Mouse (Mus musculus) layer of hippocampus, adult 9-10 months (tissue): ENCODE measurements around the gene Mapt.
"Not testable (repeated sequence)": the region's sequence is repeated elsewhere in the genome, so short reads cannot be mapped to it uniquely, and the experiment has no call there.

Experiments used
- DNase-seq: peaks from one replicate; pipeline ENCODE4 v3.0.0; 2022; ENCODE audit warnings: low spot score

The Mapt gene

DNA sequence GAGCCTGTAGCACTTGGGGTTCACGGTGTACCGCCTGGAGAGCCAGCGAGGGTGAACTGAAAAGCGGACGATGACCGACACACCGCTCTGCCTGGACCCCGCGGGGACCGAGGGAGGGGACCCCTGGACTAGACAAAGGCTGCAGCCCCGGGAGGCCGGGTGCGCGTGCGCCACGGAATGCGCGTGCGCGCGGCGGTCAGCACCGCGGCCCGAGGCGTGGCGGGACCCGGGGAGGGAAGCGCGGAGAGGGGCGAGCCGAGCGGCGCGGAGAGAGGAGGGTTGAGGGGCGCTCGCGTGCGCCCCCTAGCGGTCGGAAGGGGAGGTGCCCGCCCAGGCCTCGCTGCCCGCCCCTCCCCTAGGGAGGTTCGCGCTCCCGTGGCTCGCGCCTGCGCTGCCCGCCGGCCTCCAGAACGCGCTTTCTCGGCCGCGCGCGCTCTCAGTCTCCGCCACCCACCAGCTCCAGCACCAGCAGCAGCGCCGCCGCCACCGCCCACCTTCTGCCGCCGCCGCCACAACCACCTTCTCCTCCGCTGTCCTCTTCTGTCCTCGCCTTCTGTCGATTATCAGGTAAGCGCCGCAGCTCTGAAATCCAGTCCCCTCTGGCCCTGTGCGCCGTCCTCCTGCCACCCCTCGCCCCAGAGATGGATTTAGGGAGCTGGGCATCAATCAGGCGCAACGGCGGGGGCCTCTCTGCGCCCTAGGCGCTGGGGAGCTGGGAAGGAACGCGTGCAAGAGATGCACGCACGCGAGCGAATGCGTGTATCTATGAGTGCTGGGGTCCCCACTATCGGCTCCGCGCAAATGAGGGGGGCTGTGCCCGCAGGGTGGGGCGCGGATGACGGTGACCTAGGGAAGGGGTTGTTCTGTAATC lies at the start of gene Mapt:
TSS of gene Mapt (plus strand) at position 350 of the 871 bp plus-strand sequence.
- peak; percentile 82 for DNase-seq

DNA sequence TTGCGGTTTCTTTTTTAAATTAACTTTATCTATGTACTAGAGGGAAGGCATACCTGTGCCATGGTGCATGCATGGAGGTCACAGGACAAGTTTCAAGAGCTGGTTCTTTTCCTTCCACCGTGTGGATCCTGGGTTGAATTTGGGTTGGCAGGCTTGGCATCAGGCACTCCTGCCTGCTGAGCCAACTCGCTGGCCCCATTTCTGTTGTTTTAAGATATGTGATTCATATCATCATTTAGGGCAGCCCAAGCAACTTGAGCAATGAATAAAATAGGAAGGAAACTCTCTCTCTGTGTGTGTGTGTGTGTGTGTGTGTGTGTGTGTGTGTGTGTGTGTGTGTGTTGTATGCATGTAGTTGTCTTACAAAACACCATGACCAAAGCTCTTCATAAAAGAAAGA lies 49.0 kb upstream of the Mapt start:
- no peak for DNase-seq

DNA sequence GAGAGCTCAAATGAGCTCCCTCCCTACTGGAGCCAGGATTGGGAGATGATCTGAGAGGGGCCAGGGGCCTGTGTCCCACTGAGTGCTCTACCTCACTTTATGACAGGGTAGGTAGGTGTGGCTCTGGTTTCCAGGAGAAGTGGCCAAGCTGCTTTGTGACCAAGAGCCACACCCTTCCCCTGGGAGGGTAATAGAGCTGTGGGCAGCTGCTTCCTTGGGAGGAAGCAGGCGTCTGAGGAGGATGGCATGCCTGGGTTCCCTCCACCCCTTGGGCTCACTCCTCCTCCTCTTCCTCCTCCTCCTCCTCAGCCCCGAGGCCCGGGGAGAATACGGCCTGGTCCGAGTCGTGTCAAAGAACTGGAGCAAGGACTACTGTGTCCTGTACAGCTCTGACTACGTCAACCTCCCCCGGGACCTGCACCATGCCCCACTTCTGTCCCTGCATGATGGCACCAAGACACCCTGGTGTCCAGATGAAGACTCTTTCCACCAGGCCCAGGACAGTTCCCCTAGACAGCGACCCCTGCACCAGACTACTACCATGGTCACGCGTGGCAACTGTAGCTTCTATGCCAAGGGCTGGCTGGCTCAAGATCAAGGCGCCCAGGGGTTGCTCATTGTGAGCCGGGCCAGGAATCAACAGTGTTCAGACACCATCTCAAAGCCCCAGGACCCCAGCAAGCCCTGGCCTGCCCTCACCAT lies 44.9 kb upstream of the Mapt start, which contains the start of gene Sppl2c:
TSS of gene Sppl2c (plus strand) at position 193 of the 702 bp plus-strand sequence.
- DNase-seq: no peak

DNA sequence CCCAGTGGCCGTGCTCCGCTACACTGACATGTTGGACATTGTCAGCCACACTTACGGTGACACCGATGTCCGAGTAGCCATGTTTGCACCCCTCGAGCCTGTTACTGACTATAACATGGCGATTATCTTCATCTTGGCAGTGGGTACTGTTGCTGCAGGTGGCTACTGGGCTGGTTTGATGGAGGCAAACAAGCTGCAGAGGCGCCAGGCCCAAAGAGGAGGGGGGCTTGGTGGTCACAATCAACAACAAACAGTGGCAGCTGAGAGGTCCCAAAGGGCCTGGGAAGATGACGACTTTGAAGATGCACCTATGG lies 44.4 kb upstream of the Mapt start:
- DNase-seq: no peak

DNA sequence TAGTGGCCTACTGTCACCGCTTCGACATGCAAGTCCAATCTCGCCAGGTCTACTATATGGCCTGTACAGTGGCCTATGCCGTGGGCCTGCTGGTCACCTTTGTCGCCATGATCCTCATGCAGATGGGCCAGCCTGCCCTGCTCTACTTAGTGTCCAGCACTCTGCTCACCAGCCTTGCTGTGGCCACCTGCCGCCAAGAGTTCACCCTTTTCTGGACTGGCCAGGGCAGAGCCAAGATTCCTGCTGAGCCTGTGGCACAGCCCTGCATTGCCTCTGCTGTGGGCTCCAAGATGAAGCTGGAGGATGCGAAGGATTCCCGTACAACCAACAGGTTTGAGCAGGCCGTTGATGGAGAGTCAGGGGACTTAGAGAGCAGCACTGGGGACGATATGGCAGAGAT lies 43.4 kb upstream of the Mapt start:
- DNase-seq: no peak

DNA sequence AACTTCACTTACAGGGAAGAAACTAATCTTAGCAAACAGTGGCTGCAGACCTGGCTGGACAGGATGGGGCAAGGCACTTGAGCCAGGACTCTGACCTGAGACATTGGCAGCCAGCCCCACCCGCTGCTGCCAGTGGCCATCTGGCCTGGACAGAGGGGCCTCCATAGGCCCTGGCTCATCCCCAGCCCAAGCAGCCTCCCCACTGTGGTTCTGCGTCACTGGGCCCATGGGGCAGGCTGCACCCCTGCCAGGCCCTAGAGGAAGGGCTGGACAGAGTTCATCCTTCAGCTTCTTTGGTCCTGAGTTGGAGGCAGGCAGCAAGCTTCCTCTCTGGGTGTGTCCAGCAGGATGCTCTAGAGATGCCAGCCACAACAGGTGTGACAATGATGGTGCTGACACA lies 41.2 kb upstream of the Mapt start:
- DNase-seq: no peak

DNA sequence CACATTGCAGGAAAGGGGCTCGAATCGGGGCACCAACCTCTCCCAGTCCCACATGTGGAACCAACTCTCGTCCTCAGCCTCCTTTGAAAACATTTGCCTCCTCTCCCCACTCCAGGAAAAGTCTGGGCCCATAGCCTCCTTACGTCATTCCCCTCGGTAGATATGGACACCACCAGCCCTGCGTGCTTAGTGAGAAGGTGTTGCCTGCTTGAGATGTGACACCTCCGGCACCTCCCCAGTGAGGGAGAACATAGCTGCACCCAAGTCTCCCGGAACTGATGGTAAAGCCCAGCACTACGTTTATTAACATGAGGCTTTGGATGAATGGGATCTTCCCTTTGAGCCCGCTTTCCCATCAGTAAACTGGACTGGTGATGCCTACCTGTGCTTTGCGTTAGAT lies 35.8 kb upstream of the Mapt start:
- DNase-seq: no peak

DNA sequence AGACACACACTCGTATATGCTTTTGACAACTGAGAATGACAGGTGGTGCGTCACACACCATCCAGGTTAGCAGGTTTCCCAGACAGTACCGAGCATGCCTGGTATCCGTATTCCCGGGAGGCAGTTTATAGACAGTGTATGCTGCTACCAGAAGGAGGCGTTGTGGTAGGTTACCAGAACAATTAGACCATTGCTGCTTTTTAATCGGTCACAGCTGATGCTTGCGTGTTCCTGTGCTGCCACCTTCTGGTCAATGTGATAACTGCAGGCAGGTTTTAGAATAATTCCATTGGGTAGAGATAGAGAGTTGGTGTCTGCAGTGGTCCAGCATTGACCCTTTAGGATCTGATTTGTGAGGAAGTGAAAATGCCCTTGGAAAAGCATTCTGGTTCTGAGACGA lies 35.4 kb upstream of the Mapt start:
- DNase-seq: peak; percentile 98

DNA sequence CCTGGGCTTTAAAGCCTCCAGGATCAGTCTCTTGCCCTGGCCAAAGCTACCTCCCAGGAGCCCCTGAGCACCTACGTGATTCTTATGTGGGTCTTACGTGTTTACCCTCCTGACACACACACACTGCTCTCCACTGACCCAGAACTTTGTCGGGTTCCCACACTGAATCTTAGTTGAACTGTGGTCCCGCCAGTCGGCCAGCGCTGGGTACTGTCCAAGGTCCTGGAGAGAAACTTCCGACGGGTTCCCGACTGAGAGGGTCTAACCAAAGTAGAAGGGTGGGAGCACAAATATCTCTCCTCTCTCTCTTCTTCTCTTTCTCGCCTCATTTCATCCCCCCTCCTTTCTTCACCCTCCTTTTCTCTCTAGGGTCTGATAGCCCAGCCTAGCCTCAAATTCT lies 33.3 kb upstream of the Mapt start:
- no peak for DNase-seq

DNA sequence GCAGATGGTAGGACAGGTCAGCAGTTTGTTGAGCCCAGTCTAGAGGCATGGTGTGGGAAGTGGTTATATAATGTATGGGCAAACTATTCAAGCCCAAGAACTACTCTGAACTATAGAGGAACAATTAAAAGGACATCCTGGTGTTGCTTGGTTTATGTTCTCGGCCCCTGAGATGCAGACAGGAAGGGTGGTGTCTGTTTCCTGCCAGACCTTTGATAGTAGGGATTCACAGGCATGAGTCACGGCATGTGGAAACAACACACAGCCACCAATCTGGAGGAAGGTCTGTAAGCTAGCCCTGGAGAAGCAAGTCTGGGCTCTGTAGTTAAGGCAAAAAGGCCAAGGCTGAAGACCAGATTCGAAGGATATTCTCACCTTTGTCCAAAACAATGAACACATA lies 27.9 kb upstream of the Mapt start:
- no peak for DNase-seq

DNA sequence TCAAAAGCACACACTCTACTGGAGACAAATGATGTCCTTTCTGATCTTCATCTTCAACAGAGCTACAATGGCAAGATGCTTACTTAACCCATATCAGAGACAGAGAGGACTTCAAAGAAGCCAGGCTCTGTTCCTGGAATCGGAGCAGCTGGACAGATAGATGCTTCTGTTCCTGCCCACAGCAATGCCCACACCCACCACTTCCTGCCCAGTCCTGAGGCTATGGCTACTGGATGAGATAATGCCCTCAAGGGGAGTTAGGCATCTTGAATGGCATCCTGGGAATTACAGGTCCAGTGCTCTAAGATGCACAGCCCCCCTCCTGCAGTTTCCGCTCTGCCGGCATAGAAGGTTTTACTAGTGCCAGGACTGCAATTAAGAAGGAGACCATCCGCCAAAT lies 24.6 kb upstream of the Mapt start:
- DNase-seq: no peak

DNA sequence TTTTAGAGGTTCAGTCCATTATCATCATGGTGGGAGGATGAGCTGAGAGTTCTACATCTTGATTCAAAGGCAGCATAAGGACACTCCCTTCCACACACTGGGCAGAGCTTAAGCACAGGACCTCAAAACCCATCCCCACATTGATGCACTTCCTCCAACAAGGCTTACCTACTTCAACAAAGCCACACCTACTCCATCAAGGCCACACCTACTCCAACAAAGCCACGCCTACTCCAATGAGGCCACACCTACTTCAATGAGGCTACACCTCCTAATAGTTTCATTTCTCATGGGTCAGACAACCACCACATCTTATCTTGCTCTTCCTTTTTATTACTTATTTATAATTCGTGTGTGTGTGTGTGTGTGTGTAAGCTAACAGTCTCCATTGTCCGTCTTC lies 22.1 kb upstream of the Mapt start:
- DNase-seq: no peak

DNA sequence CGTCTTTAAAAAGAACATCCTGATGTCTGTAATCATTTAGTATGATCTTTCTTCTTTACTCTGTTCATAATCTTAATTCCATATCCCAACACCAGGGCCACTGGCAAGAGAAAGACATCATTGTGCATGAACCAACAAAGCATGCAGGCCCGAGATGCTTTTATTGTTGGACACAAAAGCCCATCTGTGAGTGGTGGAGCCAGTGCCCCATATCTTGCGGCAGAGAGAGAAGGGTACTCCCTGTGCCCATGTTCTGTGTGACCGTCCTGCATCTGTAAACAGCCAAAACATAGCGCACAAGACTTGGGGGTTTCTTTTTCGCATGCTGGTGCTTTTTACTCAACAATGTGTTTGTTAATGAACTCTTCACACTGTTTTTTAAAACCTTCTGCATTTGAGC lies 19.9 kb upstream of the Mapt start:
- DNase-seq: no peak

DNA sequence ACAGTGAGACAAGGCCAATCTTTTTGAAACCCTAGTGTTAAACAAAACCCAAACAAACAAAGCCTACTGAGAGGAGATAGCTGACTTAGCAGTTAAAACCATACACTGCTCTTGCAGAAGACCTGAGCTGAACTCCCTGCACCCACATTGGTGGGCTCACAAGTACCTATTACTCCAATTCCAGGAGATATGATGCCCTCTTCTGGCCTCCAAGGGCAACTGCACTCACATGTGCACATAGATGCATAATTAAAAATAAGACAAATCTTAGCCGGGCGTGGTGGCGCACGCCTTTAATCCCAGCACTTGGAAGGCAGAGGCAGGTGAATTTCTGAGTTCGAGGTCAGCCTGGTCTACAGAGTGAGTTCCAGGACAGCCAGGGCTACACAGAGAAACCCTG lies 17.1 kb upstream of the Mapt start:
- not testable (repeated sequence) for DNase-seq

DNA sequence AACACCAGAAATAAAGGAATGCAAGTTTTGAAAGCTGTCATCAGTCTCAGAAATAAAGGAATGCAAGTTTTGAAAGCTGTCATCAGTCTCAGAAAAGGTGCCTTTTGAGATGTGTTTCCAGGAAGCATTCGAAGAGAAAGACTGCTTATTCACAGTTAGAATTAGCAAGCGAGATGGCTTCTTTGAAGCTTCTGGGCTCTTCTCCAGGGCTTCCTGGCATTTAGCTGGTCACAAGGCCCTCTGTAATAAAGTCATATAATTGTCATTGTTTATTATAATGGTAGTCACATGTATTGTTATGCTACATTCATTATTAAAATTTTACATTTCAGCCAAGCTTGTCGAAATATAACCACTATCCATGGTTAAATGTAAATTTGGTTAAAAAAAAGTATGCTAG lies 13.1 kb upstream of the Mapt start:
- DNase-seq: no peak

DNA sequence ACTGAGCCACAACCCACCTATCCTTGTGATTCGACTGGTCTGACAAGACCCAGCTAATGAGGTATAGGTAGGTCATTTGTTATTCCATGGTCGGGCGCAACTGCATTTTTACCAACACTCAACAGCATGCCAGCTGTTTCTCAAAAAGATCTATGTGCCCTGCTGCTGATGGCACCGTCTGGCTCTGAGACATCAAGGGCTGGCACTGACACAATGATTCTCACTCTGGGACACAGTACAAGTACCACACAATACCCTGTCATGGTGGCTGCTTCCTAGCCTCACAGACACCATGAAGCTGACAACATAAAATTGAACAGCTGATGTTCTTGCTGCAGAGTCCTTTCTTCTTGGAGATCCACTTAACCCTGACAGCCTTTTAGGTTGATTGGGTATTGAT lies 10.9 kb upstream of the Mapt start:
- DNase-seq: no peak

DNA sequence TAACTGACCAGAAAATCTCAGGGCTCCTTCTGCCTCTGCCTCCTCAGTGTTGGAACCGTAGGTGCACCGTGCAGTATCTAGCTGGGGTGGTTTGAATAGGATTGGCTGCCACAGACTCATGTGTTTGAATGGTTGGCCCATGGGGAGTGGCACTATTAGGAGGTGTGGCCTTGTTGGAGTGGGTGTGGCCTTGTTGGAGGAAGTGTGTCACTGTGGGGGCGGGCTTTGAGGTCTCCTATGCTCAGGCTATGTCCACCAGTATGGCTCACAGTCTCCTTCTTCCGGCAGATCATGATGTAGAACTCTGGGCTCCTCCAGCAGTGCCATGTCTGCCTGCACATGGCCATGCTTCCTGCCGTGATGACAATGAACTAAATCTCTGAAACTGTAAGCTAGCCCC lies 9.4 kb upstream of the Mapt start:
- DNase-seq: no peak

DNA sequence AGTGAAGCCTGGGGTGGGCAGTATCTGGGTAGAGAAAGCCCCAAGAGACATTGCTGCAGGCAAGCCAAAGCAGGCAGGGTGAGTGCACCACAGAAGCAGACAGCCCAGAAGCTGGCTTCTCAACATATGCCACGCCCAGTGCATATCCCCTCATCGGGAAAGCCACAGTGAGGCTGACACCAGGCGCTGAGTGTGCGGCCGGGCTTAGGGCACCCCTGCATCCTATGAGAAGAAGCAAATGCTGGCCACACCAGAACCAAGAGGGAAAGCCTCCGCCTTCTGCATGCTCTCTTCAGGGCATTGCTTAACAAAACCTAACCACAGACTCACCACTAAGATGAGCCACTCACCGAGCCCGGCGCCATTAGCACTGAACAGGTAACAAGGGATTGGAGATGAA lies 7.9 kb upstream of the Mapt start:
- no peak for DNase-seq

DNA sequence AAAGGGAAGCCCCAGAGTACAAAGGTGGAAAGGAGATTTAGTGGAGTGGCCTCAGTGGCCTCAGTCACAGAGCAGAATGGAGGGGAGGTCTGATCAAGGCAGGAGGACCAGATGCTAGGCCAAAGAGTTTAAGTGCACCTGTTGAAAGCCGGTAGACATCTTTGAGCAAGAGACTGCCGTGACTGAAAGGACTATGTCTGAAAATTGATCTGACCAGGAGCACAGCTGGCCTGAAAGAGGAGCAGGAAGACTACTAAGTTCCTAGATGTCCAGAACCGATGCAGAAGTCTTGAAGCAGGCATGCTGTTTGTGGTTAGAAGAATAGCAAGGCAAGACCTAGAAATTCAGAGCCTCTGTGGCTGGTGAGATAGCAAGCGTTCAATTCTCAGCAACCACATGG lies 1.8 kb upstream of the Mapt start:
- no peak for DNase-seq

DNA sequence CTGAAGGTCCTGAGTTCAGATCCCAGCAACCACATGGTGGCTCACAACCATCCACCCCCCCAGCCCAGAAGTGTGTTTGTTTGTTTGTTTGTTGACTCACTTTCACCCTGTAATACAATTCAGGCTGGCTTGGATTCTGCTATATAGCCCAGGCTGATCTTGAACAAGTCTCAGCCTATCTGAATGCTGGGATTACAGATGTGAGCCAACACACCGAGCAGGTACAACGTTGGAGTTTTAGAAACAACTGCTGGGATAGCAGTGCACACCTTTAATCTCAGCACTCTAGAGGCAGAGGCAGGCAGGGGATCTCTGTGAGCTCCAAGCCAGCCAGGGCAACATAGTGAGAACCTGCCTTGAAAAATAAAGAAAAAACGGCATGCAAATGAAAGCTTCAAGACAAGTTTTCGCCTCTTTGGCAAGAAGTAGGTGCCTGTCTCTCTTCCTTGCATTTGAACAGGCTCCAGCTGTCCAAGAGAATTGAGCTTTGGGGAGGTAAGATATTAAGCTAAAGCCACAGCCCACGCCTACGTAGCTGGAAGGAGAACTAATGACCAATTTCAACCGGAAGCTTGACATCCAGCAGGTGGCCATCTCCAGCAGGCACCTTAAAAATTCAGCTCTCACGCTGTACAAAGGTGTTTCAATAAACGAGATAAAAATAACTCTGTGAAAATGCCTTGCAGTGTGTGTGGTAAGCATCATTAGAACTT lies 968 bp upstream of the Mapt start:
- DNase-seq: no peak

DNA sequence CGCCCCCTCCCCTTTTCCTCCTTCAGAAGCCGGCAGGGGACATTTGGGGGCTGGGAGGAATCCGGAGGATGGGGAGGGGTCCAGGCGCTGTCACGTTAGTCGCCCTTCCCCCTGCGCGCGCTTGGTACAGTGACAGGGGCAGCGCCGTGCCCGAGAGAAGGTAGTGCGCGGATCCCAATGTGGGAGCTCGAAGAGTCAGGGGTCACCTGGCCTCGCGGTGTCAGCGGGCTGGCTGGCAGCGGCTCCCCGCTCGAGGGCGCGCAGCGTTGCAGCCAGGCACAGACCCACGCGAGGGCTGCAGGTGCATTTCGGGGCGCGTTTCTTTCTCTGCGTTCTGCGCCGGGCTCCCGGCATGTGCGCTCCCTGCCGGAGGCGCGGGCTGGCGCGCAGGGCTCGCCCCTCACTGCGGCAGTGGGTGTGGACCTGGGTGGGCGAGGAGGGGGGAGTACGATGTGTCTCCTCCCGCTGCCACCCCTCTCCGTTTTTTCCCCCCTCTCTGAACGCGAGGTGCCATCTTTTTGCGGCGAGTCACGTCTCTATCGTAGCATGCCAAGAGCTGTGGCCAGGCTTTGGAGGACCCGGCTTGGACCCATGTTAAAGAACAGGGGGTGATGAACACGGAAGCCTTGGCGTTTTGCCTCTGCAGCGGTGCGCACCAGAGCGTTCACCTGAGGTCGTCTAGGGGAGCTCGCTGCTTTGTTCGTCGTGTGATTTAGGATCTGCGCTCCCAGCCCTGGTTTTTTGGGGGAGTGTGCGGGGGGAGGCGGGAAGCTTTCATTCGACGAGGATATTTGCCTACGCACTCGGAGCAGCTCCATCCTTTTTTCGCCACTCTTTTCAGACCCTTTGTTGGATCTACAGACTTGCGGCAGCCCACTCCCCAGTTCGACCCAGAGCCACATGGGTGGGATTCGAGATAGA lies 1.2 kb downstream of the Mapt start:
- no peak for DNase-seq

DNA sequence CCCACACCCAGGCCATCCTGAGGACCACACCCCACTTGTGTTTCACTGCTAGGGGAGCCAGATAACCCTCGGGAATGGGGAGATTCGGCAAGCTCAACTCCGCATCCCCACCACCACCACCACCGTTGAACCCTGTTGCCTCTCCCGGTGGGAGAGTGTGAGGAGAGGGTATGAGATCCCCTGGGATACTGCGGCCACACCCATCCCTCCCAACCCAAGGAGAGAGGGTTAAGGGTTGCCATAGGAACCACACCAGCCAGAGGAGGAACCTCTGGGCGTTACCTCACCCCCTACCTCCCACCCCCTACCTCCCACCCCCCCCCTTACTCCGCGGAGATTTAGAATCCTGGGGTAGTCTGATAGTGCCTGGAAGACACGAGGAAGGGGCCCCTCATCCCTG lies 1.9 kb downstream of the Mapt start:
- DNase-seq: no peak
